Mouse (Mus musculus) lung, embryonic 14.5 days (tissue): ENCODE data around the gene Pagr1b. TPM values are rescaled to one million over a fixed set of nuclear protein-coding genes. Genes with fewer than 3 reads are reported as not detected.

ENCODE experiments used
- ATAC-seq: fragments of 200-750 bp; cut with Nextera tagmentation; 2 replicates; pipeline ENCODE4 v1.8.0; 2017; ENCODE audit warnings: mild to moderate bottlenecking, moderate TSS enrichment, moderate library complexity; ENCODE audit not compliant: insufficient read depth
- DNase-seq: peaks from one replicate; pipeline ENCODE4 v3.0.0-alpha.2; 2015
- H3K27ac ChIP-seq: fragments of 300-500 bp; sonication (generic); 2 replicates; pipeline ENCODE4 v1.5.1; 2014; ENCODE audit warnings: low read depth, mild to moderate bottlenecking, moderate library complexity
- H3K27me3 ChIP-seq: fragments of 300-500 bp; sonication (generic); 2 replicates; pipeline ENCODE4 v1.6.1; 2014; ENCODE audit warnings: low read length, control low read depth; ENCODE audit not compliant: insufficient read depth
- H3K36me3 ChIP-seq: fragments of 300-500 bp; sonication (generic); 2 replicates; pipeline ENCODE4 v1.6.1; 2014; ENCODE audit warnings: control low read depth; ENCODE audit not compliant: insufficient read depth
- H3K4me1 ChIP-seq: fragments of 300-500 bp; sonication (generic); 2 replicates; pipeline ENCODE4 v1.6.1; 2014; ENCODE audit warnings: antibody characterized with exemption, control low read depth; ENCODE audit not compliant: insufficient read depth
- H3K4me2 ChIP-seq: fragments of 300-500 bp; sonication (generic); 2 replicates; pipeline ENCODE4 v1.6.1; 2014; ENCODE audit warnings: mild to moderate bottlenecking
- H3K4me3 ChIP-seq: fragments of 300-500 bp; sonication (generic); 2 replicates; pipeline ENCODE4 v1.5.1; 2014; ENCODE audit warnings: low read depth, low read length
- H3K9ac ChIP-seq: fragments of 300-500 bp; sonication (generic); 2 replicates; pipeline ENCODE4 v1.6.1; 2014
- H3K9me3 ChIP-seq: fragments of 300-500 bp; sonication (generic); 2 replicates; pipeline ENCODE4 v1.6.1; 2016; ENCODE audit warnings: low read depth, low read length, control low read depth
- CTCF ChIP-seq: IDR thresholded peaks from 2 replicates; pipeline ENCODE4 v1.5.1; 2016; ENCODE audit warnings: antibody characterized with exemption, low read depth
- WGBS: fragments of 180-500 bp; shearing (Covaris S2); extraction: QIAGEN DNeasy Blood & Tissue Kit; methylation state at CpG from one replicate; pipeline ENCODE4 v1.1.7; 2014; 5-methylcytosine and 5-hydroxymethylcytosine counted together
- microRNA-seq: library from miRNA; unstranded; fragments of <30 nt; microRNA quantifications from one replicate; pipeline ENCODE4, GENCODE M21; 2016; ENCODE audit warnings: borderline number of aligned reads
- polyA plus RNA-seq: library from polyadenylated mRNA; unstranded; fragments of >200 nt; fragmentation: Nextera tagmentation; extraction: Ambion mirVana; gene quantifications from 2 replicates; pipeline ENCODE4 v1.2.1, GENCODE M21; 2014

Gene Pagr1b
- polyA plus RNA-seq, 1 experiment from 2014 or later: not detected

GRCm38 (mm10) chr7:126963548-126964286 is 52.6 kb downstream of the Pagr1b start:
- peaks cover 22% of the 10 kb centered on the region for H3K27me3 ChIP-seq
- no peak overlapping the region for H3K4me2 ChIP-seq
- DNase-seq (peak; percentile 59), ATAC-seq (no peak)
- peak; percentile 71 for TF ChIP-seq CTCF
- no peak overlapping the region for H3K9ac ChIP-seq
- WGBS: 23% methylated on average over 19 of the region's 19 CpGs
- H3K4me3 ChIP-seq: no peak overlapping the region
- H3K27ac ChIP-seq: no peak overlapping the region
- H3K9me3 ChIP-seq: no peaks in the 10 kb centered on the region
- no peaks in the 10 kb centered on the region for H3K36me3 ChIP-seq
- no peaks in the 10 kb centered on the region for H3K4me1 ChIP-seq

GRCm38 (mm10) chr7:126961965-126962364 is 54.3 kb downstream of the Pagr1b start:
- no peak overlapping the region for H3K4me2 ChIP-seq
- TF ChIP-seq CTCF: no peak
- H3K9ac ChIP-seq: no peak overlapping the region
- no peaks in the 10 kb centered on the region for H3K4me1 ChIP-seq
- H3K36me3 ChIP-seq: no peaks in the 10 kb centered on the region
- WGBS: 90% methylated on average over 4 of the region's 4 CpGs
- DNase-seq (no peak), ATAC-seq (no peak)
- no peak overlapping the region for H3K27ac ChIP-seq
- no peak overlapping the region for H3K4me3 ChIP-seq
- H3K27me3 ChIP-seq: peaks cover 22% of the 10 kb centered on the region
- no peaks in the 10 kb centered on the region for H3K9me3 ChIP-seq

GRCm38 (mm10) chr7:126961095-126961494 is 55.2 kb downstream of the Pagr1b start:
- TF ChIP-seq CTCF: no peak
- Histone ChIP-seq H3K9ac (no peak overlapping the region), H3K4me1 (no peaks in the 10 kb centered on the region), H3K9me3 (no peaks in the 10 kb centered on the region), H3K27me3 (peaks cover 22% of the 10 kb centered on the region), H3K4me3 (no peak overlapping the region), H3K27ac (no peak overlapping the region), H3K36me3 (no peaks in the 10 kb centered on the region), H3K4me2 (no peak overlapping the region)
- ATAC-seq (no peak), DNase-seq (no peak)
- 82% methylated on average over 5 of the region's 5 CpGs for WGBS

GRCm38 (mm10) chr7:126959780-126960179 is 56.5 kb downstream of the Pagr1b start:
- H3K27me3 ChIP-seq: peaks cover 22% of the 10 kb centered on the region
- H3K27ac ChIP-seq: no peak overlapping the region
- no peaks in the 10 kb centered on the region for H3K9me3 ChIP-seq
- H3K4me3 ChIP-seq: no peak overlapping the region
- H3K36me3 ChIP-seq: no peaks in the 10 kb centered on the region
- WGBS: 56% methylated on average over 9 of the region's 9 CpGs
- no peak for TF ChIP-seq CTCF
- H3K9ac ChIP-seq: no peak overlapping the region
- H3K4me1 ChIP-seq: no peaks in the 10 kb centered on the region
- no peak overlapping the region for H3K4me2 ChIP-seq
- no peak for DNase-seq
- no peak for ATAC-seq

GRCm38 (mm10) chr7:126955125-126955524 is 61.2 kb downstream of the Pagr1b start:
- Histone ChIP-seq H3K4me1 (no peaks in the 10 kb centered on the region), H3K9ac (no peak overlapping the region), H3K4me2 (no peak overlapping the region), H3K36me3 (no peaks in the 10 kb centered on the region), H3K9me3 (no peaks in the 10 kb centered on the region), H3K27ac (no peak overlapping the region), H3K4me3 (no peak overlapping the region), H3K27me3 (peaks cover 30% of the 10 kb centered on the region)
- no peak for ATAC-seq
- no peak for TF ChIP-seq CTCF
- DNase-seq: no peak
- 52% methylated on average over 3 of the region's 3 CpGs for WGBS

GRCm38 (mm10) chr7:126952646-126953045 is 63.6 kb downstream of the Pagr1b start:
- no peak for TF ChIP-seq CTCF
- H3K27me3 ChIP-seq: peaks cover 33% of the 10 kb centered on the region
- ATAC-seq: no peak
- no peak overlapping the region for H3K4me3 ChIP-seq
- DNase-seq: no peak
- H3K9ac ChIP-seq: no peak overlapping the region
- no peak overlapping the region for H3K27ac ChIP-seq
- H3K4me1 ChIP-seq: no peaks in the 10 kb centered on the region
- H3K4me2 ChIP-seq: no peak overlapping the region
- under 1% methylated on average over 8 of the region's 8 CpGs for WGBS
- no peaks in the 10 kb centered on the region for H3K36me3 ChIP-seq
- H3K9me3 ChIP-seq: no peaks in the 10 kb centered on the region

- no peak for TF ChIP-seq CTCF
- Histone ChIP-seq H3K36me3 (no peaks in the 10 kb centered on the region), H3K27ac (no peak overlapping the region), H3K9ac (no peak overlapping the region), H3K4me3 (no peak overlapping the region), H3K4me2 (no peak overlapping the region), H3K4me1 (no peaks in the 10 kb centered on the region), H3K9me3 (no peaks in the 10 kb centered on the region), H3K27me3 (peaks cover 33% of the 10 kb centered on the region)
- WGBS: 25% methylated on average over 4 of the region's 4 CpGs
- no peak for ATAC-seq
- no peak for DNase-seq
Measured at GRCm38 (mm10) chr7:126951741-126952140, 64.5 kb downstream of the Pagr1b start.

Small RNAs within 50 kb of the gene (microRNA-seq; reads per million reads assigned to microRNA genes)
- gene Gm44343: not detected

Other genes with a start within 250 kb of the Pagr1b start
- 87.8 and 91.2 TPM in 2 replicates for gene Ypel3, start 239.5 kb downstream of the Pagr1b start, polyA plus RNA-seq
- gene Tbx6, start 235.0 kb downstream of the Pagr1b start, polyA plus RNA-seq: 0.28 TPM in 1 of 2 replicates, not detected in the other
- gene Ppp4c, start 224.0 kb downstream of the Pagr1b start, polyA plus RNA-seq: 278 and 300 TPM in 2 replicates
- 0.17 and 0.88 TPM in 2 replicates for gene Fam57b, start 218.8 kb downstream of the Pagr1b start, polyA plus RNA-seq
- gene 4930451I11Rik, start 184.8 kb downstream of the Pagr1b start, polyA plus RNA-seq: not detected in 2 replicates
- gene Doc2a, start 169.1 kb downstream of the Pagr1b start, polyA plus RNA-seq: 0.33 and 0.80 TPM in 2 replicates
- 19.9 and 26.7 TPM in 2 replicates for gene Hirip3, start 154.5 kb downstream of the Pagr1b start, polyA plus RNA-seq
- 92.9 and 99.7 TPM in 2 replicates for gene Ino80e, start 154.1 kb downstream of the Pagr1b start, polyA plus RNA-seq
- 34.8 and 40.1 TPM in 2 replicates for gene Taok2, start 131.8 kb downstream of the Pagr1b start, polyA plus RNA-seq
- gene Tmem219, start 93.6 kb downstream of the Pagr1b start, polyA plus RNA-seq: 26.7 and 31.5 TPM in 2 replicates
- 12.1 and 15.7 TPM in 2 replicates for gene Kctd13, start 87.6 kb downstream of the Pagr1b start, polyA plus RNA-seq
- gene Asphd1, start 66.9 kb downstream of the Pagr1b start, polyA plus RNA-seq: 0.39 TPM in 1 of 2 replicates, not detected in the other
- gene Sez6l2, start 65.9 kb downstream of the Pagr1b start, polyA plus RNA-seq: 0.68 and 1.1 TPM in 2 replicates
- gene Cdipt, start 40.6 kb downstream of the Pagr1b start, polyA plus RNA-seq: 86.1 and 92.8 TPM in 2 replicates
- 1.5 TPM in 2 replicates for gene Cdiptos, start 40.4 kb downstream of the Pagr1b start, polyA plus RNA-seq
- gene Mvp, start 1.9 kb downstream of the Pagr1b start, polyA plus RNA-seq: 7.7 and 8.0 TPM in 2 replicates
- 21.9 and 44.5 TPM in 2 replicates for gene Pagr1a, start 868 bp upstream of the Pagr1b start, polyA plus RNA-seq
- gene Gm42742, start 4.6 kb upstream of the Pagr1b start, polyA plus RNA-seq: 37.4 and 54.0 TPM in 2 replicates
- 4.7 and 5.9 TPM in 2 replicates for gene Prrt2, start 4.7 kb upstream of the Pagr1b start, polyA plus RNA-seq
- 74.3 and 90.8 TPM in 2 replicates for gene Maz, start 10.6 kb upstream of the Pagr1b start, polyA plus RNA-seq
- gene Kif22, start 26.0 kb upstream of the Pagr1b start, polyA plus RNA-seq: 168 and 180 TPM in 2 replicates
- gene Zg16, start 70.8 kb upstream of the Pagr1b start, polyA plus RNA-seq: not detected in 2 replicates
- gene AI467606, start 74.9 kb upstream of the Pagr1b start, polyA plus RNA-seq: 6.3 and 6.5 TPM in 2 replicates
- gene Qprt, start 105.7 kb upstream of the Pagr1b start, polyA plus RNA-seq: 0.22 and 0.47 TPM in 2 replicates
- gene Spn, start 121.3 kb upstream of the Pagr1b start, polyA plus RNA-seq: 0.20 TPM in 1 of 2 replicates, not detected in the other
- gene Cd2bp2, start 179.6 kb upstream of the Pagr1b start, polyA plus RNA-seq: 54.6 and 59.6 TPM in 2 replicates
- 26.0 and 33.7 TPM in 2 replicates for gene Tbc1d10b, start 192.0 kb upstream of the Pagr1b start, polyA plus RNA-seq
- gene Mylpf, start 192.4 kb upstream of the Pagr1b start, polyA plus RNA-seq: 8.6 and 12.2 TPM in 2 replicates
- 21.2 and 24.3 TPM in 2 replicates for gene Zfp553, start 216.6 kb upstream of the Pagr1b start, polyA plus RNA-seq
- 20.1 and 20.3 TPM in 2 replicates for gene Sept1, start 216.6 kb upstream of the Pagr1b start, polyA plus RNA-seq
- 52.8 and 54.7 TPM in 2 replicates for gene Zfp771, start 227.8 kb upstream of the Pagr1b start, polyA plus RNA-seq
- gene Dctpp1, start 244.2 kb upstream of the Pagr1b start, polyA plus RNA-seq: 202 and 226 TPM in 2 replicates